Mouse (Mus musculus) neural tube, embryonic 13.5 days (tissue): Measurements from ENCODE around the gene Mtch2. TPM values are rescaled to one million over a fixed set of nuclear protein-coding genes. Genes with fewer than 3 reads are reported as not detected.

Experiments used
- polyA plus RNA-seq: library from polyadenylated mRNA; unstranded; fragments of >200 nt; fragmentation: Nextera tagmentation; extraction: Ambion mirVana; gene quantifications from 2 replicates; pipeline ENCODE4 v1.2.1, GENCODE M21; 2015

The Mtch2 gene
- polyA plus RNA-seq, 1 experiment from 2014 or later: 263 TPM

Other genes with a start within 250 kb of the Mtch2 start
- gene Nup160, start 169.9 kb upstream of the Mtch2 start, polyA plus RNA-seq: 26.2 and 33.9 TPM in 2 replicates
- gene Fnbp4, start 101.8 kb upstream of the Mtch2 start, polyA plus RNA-seq: 103 and 104 TPM in 2 replicates
- gene Agbl2, start 64.4 kb upstream of the Mtch2 start, polyA plus RNA-seq: 0.17 and 0.19 TPM in 2 replicates
- gene C1qtnf4, start 38.7 kb downstream of the Mtch2 start, polyA plus RNA-seq: 94.0 and 113 TPM in 2 replicates
- 51.2 and 51.6 TPM in 2 replicates for gene Kbtbd4, start 57.6 kb downstream of the Mtch2 start, polyA plus RNA-seq
- gene Ndufs3, start 57.7 kb downstream of the Mtch2 start, polyA plus RNA-seq: 211 and 216 TPM in 2 replicates
- gene Celf1, start 93.2 kb downstream of the Mtch2 start, polyA plus RNA-seq: 104 and 112 TPM in 2 replicates
- 2.1 and 3.0 TPM in 2 replicates for gene Rapsn, start 188.5 kb downstream of the Mtch2 start, polyA plus RNA-seq
- gene Psmc3, start 206.9 kb downstream of the Mtch2 start, polyA plus RNA-seq: 235 and 246 TPM in 2 replicates
- gene Slc39a13, start 223.3 kb downstream of the Mtch2 start, polyA plus RNA-seq: 31.1 and 31.5 TPM in 2 replicates
- 5.2 and 6.0 TPM in 2 replicates for gene Spi1, start 235.2 kb downstream of the Mtch2 start, polyA plus RNA-seq